Mouse (Mus musculus) heart, adult 2 months (tissue): Measurements from ENCODE around the gene Mtch2.

Experiments
- CTCF ChIP-seq: fragments of 200-600 bp; IDR thresholded peaks from 2 replicates; pipeline ENCODE4 v1.8.1; 2022; ENCODE audit warnings: antibody characterized with exemption, mild to moderate bottlenecking, moderate library complexity
- EP300 ChIP-seq: fragments of 200-500 bp; IDR thresholded peaks from 2 replicates; pipeline ENCODE4 v1.6.1; 2011; ENCODE audit warnings: low read depth, low read length, control low read depth; ENCODE audit not compliant: insufficient read depth
- POLR2A ChIP-seq: fragments of 200-500 bp; IDR thresholded peaks from 2 replicates; pipeline ENCODE4 v1.6.1; 2011; ENCODE audit warnings: mild to moderate bottlenecking, low read depth, low read length, control low read depth; ENCODE audit not compliant: insufficient read depth

DNA sequence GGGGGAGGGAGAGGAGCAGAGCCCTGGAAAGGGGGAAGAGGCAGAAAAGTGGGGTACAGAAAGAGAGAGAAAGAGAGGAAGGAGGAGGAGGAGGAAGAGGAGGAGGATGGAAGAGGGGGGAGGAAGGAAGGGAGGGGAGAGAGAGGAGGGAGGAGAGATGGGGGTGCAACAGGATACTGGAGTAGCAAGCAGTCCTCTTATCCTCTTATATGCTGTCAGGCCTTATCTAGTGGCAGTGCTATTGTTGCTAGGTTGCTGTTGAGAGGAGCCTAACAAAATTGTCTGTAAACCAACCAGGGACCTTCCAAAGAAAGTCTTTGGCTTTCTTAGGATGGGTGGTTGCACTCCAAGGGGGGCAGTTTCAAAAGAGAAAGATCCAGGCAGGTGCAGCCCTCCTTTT, 32.5 kb downstream of the Mtch2 start:
- TF ChIP-seq CTCF: no peak
- no peak for TF ChIP-seq POLR2A
- no peak for TF ChIP-seq EP300
